Mouse (Mus musculus): ENCODE measurements at regions not wholly inside any gene's neighbourhood (a gene's known extent, or its start where the extent isn't known, plus 50 kb on each side); places are given as distances from the start of the nearest gene placed in this dataset.

GRCm38 (mm10) chr13:42244240-42245086, 56.8 kb upstream of the Edn1 start:
- Histone ChIP-seq H3K4me2 (ENCODE audit: low read length) (no peak overlapping the region), H3K9me3 (replicated peaks; ENCODE audit: control insufficient read depth, low read length) (no peaks in the 10 kb centered on the region), H3K9ac (ENCODE audit: low read length) (no peak overlapping the region), H3K27ac (ENCODE audit: low read depth, low read length) (no peak overlapping the region), H3K4me3 (ENCODE audit: low read depth, low read length) (no peak overlapping the region), H3K36me3 (ENCODE audit: control insufficient read depth, insufficient read depth, low read length) (no peaks in the 10 kb centered on the region), H3K27me3 (replicated peaks; ENCODE audit: control insufficient read depth, insufficient read depth, low read length) (no peaks in the 10 kb centered on the region), H3K4me1 (ENCODE audit: control insufficient read depth, insufficient read depth, low read length) (no peaks in the 10 kb centered on the region)
- WGBS, result 63% methylated on average over 7 of the region's 7 CpGs
- peak; percentile 87 for DNase-seq (ENCODE audit: low spot score)
- peak; percentile 58; the same call in 1 of the 2 replicates for ATAC-seq

GRCm38 (mm10) chr13:42245753-42246409, 55.4 kb upstream of the Edn1 start:
- H3K9ac ChIP-seq (ENCODE audit: low read length), result no peak overlapping the region
- H3K9me3 ChIP-seq (replicated peaks; ENCODE audit: control insufficient read depth, low read length), result no peaks in the 10 kb centered on the region
- no peaks in the 10 kb centered on the region for H3K27me3 ChIP-seq (replicated peaks; ENCODE audit: control insufficient read depth, insufficient read depth, low read length)
- DNase-seq (ENCODE audit: low spot score) (no peak), ATAC-seq (no peak)
- H3K4me2 ChIP-seq (ENCODE audit: low read length), result no peak overlapping the region
- H3K27ac ChIP-seq (ENCODE audit: low read depth, low read length), result no peak overlapping the region
- H3K36me3 ChIP-seq (ENCODE audit: control insufficient read depth, insufficient read depth, low read length), result no peaks in the 10 kb centered on the region
- H3K4me1 ChIP-seq (ENCODE audit: control insufficient read depth, insufficient read depth, low read length), result no peaks in the 10 kb centered on the region
- WGBS, result 87% methylated on average over 11 of the region's 11 CpGs
- H3K4me3 ChIP-seq (ENCODE audit: low read depth, low read length), result no peak overlapping the region

Measured in forebrain, embryonic 14.5 days (tissue).